Mouse (Mus musculus): ENCODE data around the gene Defb21. TPM values are rescaled to one million over a fixed set of nuclear protein-coding genes. Genes with fewer than 3 reads are reported as not detected.

Gene Defb21
- polyA plus RNA-seq, 1 experiment from 2014 or later, result not detected

DNA sequence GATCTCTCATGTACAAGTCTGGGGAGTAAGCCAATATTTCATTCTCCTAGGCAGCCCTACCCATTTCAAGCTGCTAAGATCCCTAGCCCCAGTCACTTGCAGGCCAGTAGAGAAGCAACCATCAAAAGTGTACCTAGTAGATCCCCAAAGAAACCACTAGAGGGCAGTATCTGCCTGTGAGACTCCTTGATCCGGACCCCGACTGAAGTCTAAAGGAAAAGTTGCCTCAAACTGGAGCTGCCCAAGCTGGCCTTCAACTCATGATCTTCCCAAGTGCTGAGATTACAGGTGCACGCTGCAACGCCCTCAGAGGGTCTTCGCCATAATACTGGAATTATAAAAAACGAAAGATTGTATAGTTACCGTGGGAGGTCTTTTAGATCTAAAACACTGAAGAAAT lies 43.0 kb downstream of the Defb21 start:
- H3K27ac ChIP-seq (replicated peaks), result no peak overlapping the region
- H3K36me3 ChIP-seq (replicated peaks), result no peaks in the 10 kb centered on the region
- H3K27me3 ChIP-seq (replicated peaks; ENCODE audit: low read depth, poor library complexity, severe bottlenecking), result no peaks in the 10 kb centered on the region
- H3K9me3 ChIP-seq, result no peaks in the 10 kb centered on the region
- H3K4me1 ChIP-seq, result peaks cover 10% of the 10 kb centered on the region
- DNase-seq (ENCODE audit: low spot score), result peak; percentile 65
- 12% methylated on average over 7 of the region's 7 CpGs for WGBS
- no peak overlapping the region for H3K4me3 ChIP-seq

DNA sequence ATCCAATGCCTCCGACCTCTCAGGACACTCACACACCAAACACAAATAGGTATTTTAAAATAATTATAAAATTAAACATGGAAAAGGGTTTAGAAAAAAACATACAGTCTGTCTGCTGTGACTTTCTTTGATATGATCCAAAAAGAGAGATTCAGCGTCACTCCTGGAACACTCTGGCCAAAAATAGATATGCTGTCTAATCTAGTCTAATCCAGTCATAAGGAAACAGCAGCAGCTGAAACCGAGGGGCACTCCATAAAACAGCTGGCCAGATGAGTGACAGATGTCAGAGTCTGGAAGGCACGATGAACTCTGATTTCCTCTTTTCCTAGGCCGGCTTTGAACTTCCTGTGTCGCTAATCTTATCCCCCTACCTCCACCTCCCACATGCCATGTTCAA lies 43.9 kb downstream of the Defb21 start:
- no peak for DNase-seq (ENCODE audit: low spot score)
- Histone ChIP-seq H3K36me3 (replicated peaks) (no peaks in the 10 kb centered on the region), H3K4me1 (peaks cover 10% of the 10 kb centered on the region), H3K4me3 (no peak overlapping the region), H3K9me3 (no peaks in the 10 kb centered on the region), H3K27me3 (replicated peaks; ENCODE audit: low read depth, poor library complexity, severe bottlenecking) (no peaks in the 10 kb centered on the region), H3K27ac (replicated peaks) (no peak overlapping the region)
- 80% methylated on average over 6 of the region's 6 CpGs for WGBS

GRCm38 (mm10) chr2:152617374-152617773 lies 44.8 kb downstream of the Defb21 start:
- H3K4me1 ChIP-seq, result peaks cover 2% of the 10 kb centered on the region
- no peaks in the 10 kb centered on the region for H3K27me3 ChIP-seq (replicated peaks; ENCODE audit: low read depth, poor library complexity, severe bottlenecking)
- no peak overlapping the region for H3K4me3 ChIP-seq
- DNase-seq (ENCODE audit: low spot score), result no peak
- H3K9me3 ChIP-seq, result no peaks in the 10 kb centered on the region
- H3K36me3 ChIP-seq (replicated peaks), result no peaks in the 10 kb centered on the region
- no peak overlapping the region for H3K27ac ChIP-seq (replicated peaks)
- WGBS, result 57% methylated on average over 5 of the region's 5 CpGs

DNA sequence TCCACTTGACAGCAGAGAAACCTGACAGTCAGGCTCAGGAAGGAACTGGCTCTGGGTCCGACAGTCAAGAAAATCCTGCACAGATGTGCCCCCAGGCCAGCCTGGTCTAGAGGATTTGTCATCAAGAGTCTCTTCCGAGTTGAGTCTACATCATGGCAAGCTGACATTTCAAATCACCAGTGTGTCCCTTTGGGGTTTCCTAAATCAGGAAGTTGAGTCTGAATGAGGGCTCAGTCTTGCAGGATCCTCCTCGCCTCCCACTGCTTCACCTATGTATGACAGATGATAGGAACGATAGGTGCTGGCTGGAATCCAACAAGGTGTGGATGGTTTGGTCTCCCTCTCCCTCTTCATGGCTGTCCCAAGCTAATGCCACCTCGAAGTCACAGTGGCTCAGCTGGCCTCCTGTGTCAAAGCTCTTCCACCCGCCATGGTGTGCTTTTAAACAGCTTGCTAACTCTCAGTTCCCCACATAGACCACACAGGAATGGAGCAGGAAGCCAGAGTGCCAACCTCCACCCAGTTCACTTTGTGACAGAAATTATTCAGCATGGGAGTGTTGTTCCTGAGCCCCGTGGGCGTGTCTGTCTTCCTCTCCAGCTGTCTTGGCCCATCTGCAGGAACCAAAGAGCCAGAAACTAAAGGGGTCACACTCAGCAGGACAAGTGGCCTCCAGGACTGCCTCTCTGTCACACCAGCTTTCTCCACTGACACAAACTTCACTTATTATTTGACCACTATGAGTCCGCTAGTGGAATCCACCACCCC lies 48.0 kb downstream of the Defb21 start:
- no peak for DNase-seq (ENCODE audit: low spot score)
- H3K9me3 ChIP-seq, result no peaks in the 10 kb centered on the region
- no peak overlapping the region for H3K4me3 ChIP-seq
- 68% methylated on average over 9 of the region's 9 CpGs for WGBS
- no peak overlapping the region for H3K27ac ChIP-seq (replicated peaks)
- H3K4me1 ChIP-seq, result no peaks in the 10 kb centered on the region
- peaks cover 21% of the 10 kb centered on the region for H3K27me3 ChIP-seq (replicated peaks; ENCODE audit: low read depth, poor library complexity, severe bottlenecking)
- H3K36me3 ChIP-seq (replicated peaks), result no peaks in the 10 kb centered on the region

GRCm38 (mm10) chr2:152622151-152622550 lies 49.6 kb downstream of the Defb21 start:
- Histone ChIP-seq H3K27ac (replicated peaks) (no peak overlapping the region), H3K4me3 (no peak overlapping the region), H3K36me3 (replicated peaks) (no peaks in the 10 kb centered on the region), H3K27me3 (replicated peaks; ENCODE audit: low read depth, poor library complexity, severe bottlenecking) (peaks cover 37% of the 10 kb centered on the region), H3K9me3 (no peaks in the 10 kb centered on the region), H3K4me1 (peaks cover 8% of the 10 kb centered on the region)
- no peak for DNase-seq (ENCODE audit: low spot score)
- WGBS, result 87% methylated on average over 13 of the region's 13 CpGs

GRCm38 (mm10) chr2:152622953-152623352 lies 50.4 kb downstream of the Defb21 start, which contains the start of gene Defb25:
TSS of gene Defb25 (minus strand) at chr2:152623053.
- H3K36me3 ChIP-seq (replicated peaks), result no peaks in the 10 kb centered on the region
- no peak within 1 kb of the TSS for H3K4me3 ChIP-seq
- peaks cover 16% of the 10 kb centered on the region for H3K4me1 ChIP-seq
- whole genome bisulfite sequencing, result 76% methylated on average over 7 of the region's 7 CpGs
- DNase-seq (ENCODE audit: low spot score), result no peak
- H3K9me3 ChIP-seq, result no peaks in the 10 kb centered on the region
- H3K27me3 ChIP-seq (replicated peaks; ENCODE audit: low read depth, poor library complexity, severe bottlenecking), result peaks cover 45% of the 10 kb centered on the region
- H3K27ac ChIP-seq (replicated peaks), result no peak within 1 kb of the TSS

Other genes with a start within 250 kb of the Defb21 start
- gene Rbck1, start 240.1 kb upstream of the Defb21 start, polyA plus RNA-seq (2016; fragmentation: Nextera tagmentation; extraction: Ambion mirVana), result 96.2 and 98.1 TPM in 2 replicates
- 2.5 and 3.0 TPM in 2 replicates for gene Trib3, start 228.7 kb upstream of the Defb21 start, polyA plus RNA-seq (2016; fragmentation: Nextera tagmentation; extraction: Ambion mirVana)
- gene Nrsn2, start 196.1 kb upstream of the Defb21 start, polyA plus RNA-seq (2016; fragmentation: Nextera tagmentation; extraction: Ambion mirVana), result 0.87 and 2.5 TPM in 2 replicates
- 10.6 and 11.5 TPM in 2 replicates for gene Sox12, start 174.7 kb upstream of the Defb21 start, polyA plus RNA-seq (2016; fragmentation: Nextera tagmentation; extraction: Ambion mirVana)
- gene Zcchc3, start 157.7 kb upstream of the Defb21 start, polyA plus RNA-seq (2016; fragmentation: Nextera tagmentation; extraction: Ambion mirVana), result 53.4 and 58.3 TPM in 2 replicates
- 0.43 and 0.71 TPM in 2 replicates for gene 6820408C15Rik, start 157.2 kb upstream of the Defb21 start, polyA plus RNA-seq (2016; fragmentation: Nextera tagmentation; extraction: Ambion mirVana)
- not detected in 2 replicates for gene Defb23, start 108.1 kb upstream of the Defb21 start, polyA plus RNA-seq (2016; fragmentation: Nextera tagmentation; extraction: Ambion mirVana)
- not detected in 2 replicates for gene Defb20, start 95.7 kb upstream of the Defb21 start, polyA plus RNA-seq (2016; fragmentation: Nextera tagmentation; extraction: Ambion mirVana)
- gene Defb22, start 82.6 kb upstream of the Defb21 start, polyA plus RNA-seq (2016; fragmentation: Nextera tagmentation; extraction: Ambion mirVana), result not detected in 2 replicates
- gene Defb26, start 61.1 kb upstream of the Defb21 start, polyA plus RNA-seq (2016; fragmentation: Nextera tagmentation; extraction: Ambion mirVana), result not detected in 2 replicates
- gene Defb28, start 54.5 kb upstream of the Defb21 start, polyA plus RNA-seq (2016; fragmentation: Nextera tagmentation; extraction: Ambion mirVana), result not detected in 2 replicates
- gene Defb29, start 32.6 kb upstream of the Defb21 start, polyA plus RNA-seq (2016; fragmentation: Nextera tagmentation; extraction: Ambion mirVana), result not detected in 2 replicates
- gene Gm17416, start 3.4 kb upstream of the Defb21 start, polyA plus RNA-seq (2016; fragmentation: Nextera tagmentation; extraction: Ambion mirVana), result not detected in 2 replicates
- gene Defb19, start 7.6 kb downstream of the Defb21 start, polyA plus RNA-seq (2016; fragmentation: Nextera tagmentation; extraction: Ambion mirVana), result not detected in 2 replicates
- gene Defb45, start 26.7 kb downstream of the Defb21 start, polyA plus RNA-seq (2016; fragmentation: Nextera tagmentation; extraction: Ambion mirVana), result not detected in 2 replicates
- not detected in 2 replicates for gene Defb36, start 31.6 kb downstream of the Defb21 start, polyA plus RNA-seq (2016; fragmentation: Nextera tagmentation; extraction: Ambion mirVana)
- 0.70 TPM in 1 of 2 replicates, not detected in the other for gene Defb25, start 50.3 kb downstream of the Defb21 start, polyA plus RNA-seq (2016; fragmentation: Nextera tagmentation; extraction: Ambion mirVana)
- gene Rem1, start 54.2 kb downstream of the Defb21 start, polyA plus RNA-seq (2016; fragmentation: Nextera tagmentation; extraction: Ambion mirVana), result 0.40 and 0.60 TPM in 2 replicates
- 102 and 110 TPM in 2 replicates for gene H13, start 96.7 kb downstream of the Defb21 start, polyA plus RNA-seq (2016; fragmentation: Nextera tagmentation; extraction: Ambion mirVana)
- 37.6 and 40.2 TPM in 2 replicates for gene Mcts2, start 114.3 kb downstream of the Defb21 start, polyA plus RNA-seq (2016; fragmentation: Nextera tagmentation; extraction: Ambion mirVana)
- gene Id1, start 163.5 kb downstream of the Defb21 start, polyA plus RNA-seq (2016; fragmentation: Nextera tagmentation; extraction: Ambion mirVana), result 161 and 182 TPM in 2 replicates
- gene Cox4i2, start 181.4 kb downstream of the Defb21 start, polyA plus RNA-seq (2016; fragmentation: Nextera tagmentation; extraction: Ambion mirVana), result 9.9 and 10.1 TPM in 2 replicates